Mouse (Mus musculus) CH12.LX (cell line): ENCODE measurements around the gene Slc35f6. TPM values are rescaled to one million over a fixed set of nuclear protein-coding genes. Genes with fewer than 3 reads are reported as not detected.
A peak's percentile ranks its signal among the peaks of the same experiment; 100 is the strongest.

Source experiments
- DNase-seq: peaks from one replicate; pipeline ENCODE4 v3.0.0-alpha.2; 2013; ENCODE audit errors: extremely low read depth
- H3K27ac ChIP-seq: 2 replicates; pipeline ENCODE4 v1.5.1; 2012; ENCODE audit warnings: low read depth, mild to moderate bottlenecking, control low read depth, moderate library complexity; ENCODE audit not compliant: insufficient read depth
- H3K27me3 ChIP-seq: replicated peaks from 2 replicates; pipeline ENCODE3; 2012; ENCODE audit warnings: inconsistent platforms
- H3K36me3 ChIP-seq, 2 experiments: replicated peaks in 1 of 2; 2 replicates each; pipeline versions ENCODE3 to v1.6.1; 2012; ENCODE audit warnings: inconsistent platforms in 1 of 2, low read length in 1 of 2, mild to moderate bottlenecking in 1 of 2, mixed read lengths in 1 of 2, moderate library complexity in 1 of 2; ENCODE audit not compliant: control insufficient read depth in 1 of 2, insufficient read depth in 1 of 2
- H3K4me1 ChIP-seq, 2 experiments: 2 replicates each; pipeline ENCODE4 v1.6.1; 2012; ENCODE audit warnings: inconsistent platforms in 1 of 2, moderate library complexity in 1 of 2; ENCODE audit not compliant: insufficient read depth in 2 of 2, control insufficient read depth in 1 of 2
- H3K4me2 ChIP-seq: 2 replicates; pipeline ENCODE4 v1.6.1; 2012; ENCODE audit warnings: low read depth, mild to moderate bottlenecking, control low read depth; ENCODE audit not compliant: poor library complexity, insufficient read depth, severe bottlenecking
- H3K4me3 ChIP-seq, 3 experiments: fragments of 150-350 bp in 1 of 3; sonication (generic) in 1 of 3; replicated peaks in 1 of 3; 2 replicates each; pipeline versions ENCODE3 to v1.5.1; 2011 to 2012; ENCODE audit warnings: low read depth in 2 of 3, low read length in 2 of 3, mild to moderate bottlenecking in 2 of 3, moderate library complexity in 2 of 3, control low read depth in 1 of 3, improper control_type of control experiment in 1 of 3, inconsistent platforms in 1 of 3, mixed read lengths in 1 of 3; ENCODE audit not compliant: poor library complexity in 1 of 3
- H3K79me2 ChIP-seq: replicated peaks from 2 replicates; pipeline ENCODE4 v1.6.1; 2012; ENCODE audit warnings: mild to moderate bottlenecking, moderate library complexity; ENCODE audit not compliant: control insufficient read depth, poor library complexity, insufficient read depth, severe bottlenecking; ENCODE audit errors: extremely low read depth
- H3K9ac ChIP-seq: 2 replicates; pipeline ENCODE4 v1.6.1; 2012; ENCODE audit warnings: low read depth, mild to moderate bottlenecking, control low read depth, moderate library complexity; ENCODE audit not compliant: insufficient read depth
- H3K9me3 ChIP-seq: replicated peaks from 2 replicates; pipeline ENCODE3; 2012; ENCODE audit warnings: low read length, inconsistent platforms, mixed read lengths
- BHLHE40 ChIP-seq: IDR thresholded peaks from 2 replicates; pipeline ENCODE4 v1.6.1; 2011; ENCODE audit warnings: mild to moderate bottlenecking, low read depth, low read length, improper control_type of control experiment
- CHD2 ChIP-seq: IDR thresholded peaks from 2 replicates; pipeline ENCODE4 v1.6.1; 2011; ENCODE audit warnings: low read length, improper control_type of control experiment
- CTCF ChIP-seq, 2 experiments: IDR thresholded peaks in 1 of 2; conservative IDR thresholded peaks in 1 of 2; 2 replicates each; pipeline ENCODE4 v1.5.1; 2011 to 2012; ENCODE audit warnings: low read depth in 2 of 2, low read length in 2 of 2, improper control_type of control experiment in 1 of 2, inconsistent platforms in 1 of 2, mild to moderate bottlenecking in 1 of 2, moderate library complexity in 1 of 2
- ELF1 ChIP-seq: IDR thresholded peaks from 2 replicates; pipeline ENCODE4 v1.6.1; 2014; ENCODE audit warnings: low read depth, mild to moderate bottlenecking, inconsistent platforms, low read length, improper control_type of control experiment
- EP300 ChIP-seq: IDR thresholded peaks from 2 replicates; pipeline ENCODE4 v1.6.1; 2011; ENCODE audit warnings: low read length, improper control_type of control experiment
- ETS1 ChIP-seq: conservative IDR thresholded peaks from 2 replicates; pipeline ENCODE4 v1.6.1; 2012; ENCODE audit warnings: low read depth, mild to moderate bottlenecking, inconsistent platforms, low read length, improper control_type of control experiment, moderate library complexity
- IRF4 ChIP-seq: IDR thresholded peaks from 2 replicates; pipeline ENCODE4 v1.6.1; 2014; ENCODE audit warnings: low read depth, mild to moderate bottlenecking, inconsistent platforms, low read length, improper control_type of control experiment
- KAT2A ChIP-seq: IDR thresholded peaks from 2 replicates; pipeline ENCODE4 v1.6.1; 2012; ENCODE audit warnings: low read length, improper control_type of control experiment, inconsistent platforms; ENCODE audit not compliant: insufficient replicate concordance
- MAFK ChIP-seq: IDR thresholded peaks from 2 replicates; pipeline ENCODE4 v1.6.1; 2011; ENCODE audit warnings: low read length, improper control_type of control experiment; ENCODE audit not compliant: insufficient replicate concordance
- MAZ ChIP-seq: IDR thresholded peaks from 2 replicates; pipeline ENCODE4 v1.6.1; 2012; ENCODE audit warnings: low read depth, mild to moderate bottlenecking, inconsistent platforms, low read length, improper control_type of control experiment, moderate library complexity
- MEF2A ChIP-seq: IDR thresholded peaks from 2 replicates; pipeline ENCODE4 v1.6.1; 2014; ENCODE audit warnings: low read depth, mild to moderate bottlenecking, inconsistent platforms, low read length, improper control_type of control experiment, borderline replicate concordance
- MXI1 ChIP-seq: IDR thresholded peaks from 2 replicates; pipeline ENCODE4 v1.6.1; 2011; ENCODE audit warnings: mild to moderate bottlenecking, low read depth, low read length, improper control_type of control experiment
- MYC ChIP-seq: IDR thresholded peaks from 2 replicates; pipeline ENCODE4 v1.6.1; 2011; ENCODE audit warnings: low read depth, mild to moderate bottlenecking, improper control_type of control experiment, low read length
- POLR2AphosphoS2 ChIP-seq: IDR thresholded peaks from 2 replicates; pipeline ENCODE4 v1.6.1; 2011; ENCODE audit warnings: low read depth, low read length, improper control_type of control experiment
- SIN3A ChIP-seq: IDR thresholded peaks from 2 replicates; pipeline ENCODE4 v1.6.1; 2012; ENCODE audit warnings: low read length, improper control_type of control experiment, inconsistent platforms
- TCF12 ChIP-seq: IDR thresholded peaks from 2 replicates; pipeline ENCODE4 v1.6.1; 2014; ENCODE audit warnings: low read depth, mild to moderate bottlenecking, inconsistent platforms, low read length, improper control_type of control experiment
- dilution Hi-C: fragments of 300-500 bp; cut with MboI; formaldehyde crosslinking; loops from 2 replicates; pipeline ENCODE4 v1.14.3; 2020; ENCODE audit warnings: low sequenced_read_pairs; ENCODE audit not compliant: extremely low pct_unique_long_range_greater_than_20kb, extremely low pct_ligation_motif_present
- in situ Hi-C: fragments of 300-500 bp; cut with MboI; formaldehyde crosslinking; loops from 3 replicates; pipeline ENCODE4 v1.14.3; 2019; ENCODE audit warnings: low sequenced_read_pairs, low pct_ligation_motif_present, low pct_unique_long_range_greater_than_20kb, mixed read lengths
- polyA plus RNA-seq: library from polyadenylated mRNA; unstranded; fragments of >175 nt; gene quantifications from 2 replicates; pipeline ENCODE4 v1.2.1, GENCODE M21; 2012; ENCODE audit warnings: low read depth; ENCODE audit not compliant: insufficient read length
- total RNA-seq, 2 experiments: library from RNA; depleted of rRNA; stranded (reverse); fragments of 300-350 nt in 1 of 2; fragments of >200 nt in 1 of 2; gene quantifications; 2 replicates each; pipeline ENCODE4 v1.2.3; 2012 to 2014

The Slc35f6 gene
- total and polyA plus RNA-seq, 3 experiments = 8.9 to 9.5 (median 9.0) TPM

DNA sequence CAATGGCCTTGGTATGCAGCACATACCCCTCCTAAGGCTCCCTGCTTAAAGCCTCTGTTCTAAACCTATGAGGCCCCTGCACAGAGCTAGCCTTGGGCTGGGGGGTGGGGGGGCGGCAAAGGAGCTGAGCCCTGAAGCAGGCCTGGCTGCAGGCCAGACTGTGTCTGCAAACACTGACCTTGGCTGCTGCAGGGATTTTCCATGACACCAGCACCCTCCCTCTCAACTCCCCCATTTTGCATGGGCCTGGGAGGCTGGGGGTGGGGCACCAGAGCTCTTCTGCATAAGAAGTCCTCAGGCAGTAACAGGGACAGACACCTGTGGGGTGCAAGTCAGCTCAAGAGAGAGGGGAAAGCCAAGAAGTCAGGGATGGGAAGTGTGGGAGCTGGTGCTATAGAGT lies 33.5 kb upstream of the Slc35f6 start:
- no peak overlapping the region for H3K27ac ChIP-seq
- in situ Hi-C loops = no loop called here

DNA sequence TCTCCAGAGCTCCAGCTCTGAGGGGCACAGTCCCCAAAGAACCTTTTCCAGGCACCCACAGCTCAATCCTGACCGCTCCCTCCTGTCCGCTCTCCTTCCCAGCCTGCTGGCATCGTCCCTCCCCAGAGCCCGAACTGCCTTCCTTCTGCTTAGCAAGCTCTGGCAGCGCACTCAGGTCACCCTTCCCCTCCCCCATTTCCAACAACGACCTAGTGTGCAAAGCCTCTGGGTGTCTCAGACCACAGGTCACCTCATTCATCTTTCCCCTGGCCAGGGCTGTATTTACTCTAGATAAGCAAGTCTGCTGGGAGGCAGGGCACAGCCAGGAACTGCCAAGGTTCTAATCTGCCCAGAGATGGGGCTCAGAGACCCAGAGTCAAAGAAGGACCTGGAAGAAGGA lies 32.3 kb upstream of the Slc35f6 start:
- dilution Hi-C loops (no loop called here), in situ Hi-C loops (no loop called here)
- Histone ChIP-seq H3K27ac (no peak overlapping the region), H3K4me3 (no peak overlapping the region), H3K9ac (no peak overlapping the region), H3K9me3 (no peaks in the 10 kb centered on the region), H3K79me2 (no peaks in the 10 kb centered on the region), H3K4me2 (no peak overlapping the region), H3K4me1 (peaks cover 18 to 63% of the 10 kb centered on the region in 2 experiments), H3K27me3 (no peaks in the 10 kb centered on the region), H3K36me3 (no peaks in the 10 kb centered on the region)
- DNase-seq = no peak
- TF ChIP-seq POLR2AphosphoS2 = no peak

More for the DNA sequence above, 33.5 kb upstream of the Slc35f6 start:
- dilution Hi-C loops = no loop called here
- Histone ChIP-seq H3K4me1 (peaks cover 19 to 71% of the 10 kb centered on the region in 2 experiments), H3K4me3 (no peak overlapping the region), H3K9ac (no peak overlapping the region), H3K4me2 (no peak overlapping the region), H3K9me3 (no peaks in the 10 kb centered on the region), H3K27me3 (no peaks in the 10 kb centered on the region), H3K79me2 (no peaks in the 10 kb centered on the region), H3K36me3 (no peaks in the 10 kb centered on the region)
- DNase-seq = peak; percentile 61
- peak; percentile 54; the same call in 1 of the 2 replicates for TF ChIP-seq MAZ
- peak; percentile 68 for TF ChIP-seq CHD2
- no peak for TF ChIP-seq CTCF (conservative IDR thresholded peaks at IDR 0.05 in 1 of 2, IDR thresholded peaks at IDR 0.05 in 1 of 2; ENCODE audit: low read depth in 2 of 2, low read length in 2 of 2)
- TF ChIP-seq ELF1 = no peak
- TF ChIP-seq MYC = no peak
- no peak for TF ChIP-seq MAFK
- 0 out of 2 replicates have a peak, but pooled peaks have one; percentile 16 for TF ChIP-seq MEF2A
- peak; percentile 56 for TF ChIP-seq IRF4
- TF ChIP-seq MXI1 = no peak; the same call in 1 of the 2 replicates
- no peak for TF ChIP-seq BHLHE40
- TF ChIP-seq ETS1 = peak; percentile 46
- TF ChIP-seq KAT2A = no peak
- no peak for TF ChIP-seq SIN3A
- TF ChIP-seq TCF12 = peak; percentile 68
- TF ChIP-seq EP300 = peak; percentile 33; the same call in 1 of the 2 replicates
